Mouse (Mus musculus): ENCODE measurements at regions not wholly inside any gene's neighbourhood (a gene's known extent, or its start where the extent isn't known, plus 50 kb on each side); places are given as distances from the start of the nearest gene placed in this dataset.

GRCm38 (mm10) chr15:84616880-84617279 lies 52.5 kb upstream of the Prr5 start:
- DNase-seq (ENCODE audit: low spot score): peak; percentile 93

- DNase-seq (ENCODE audit: low spot score): peak; percentile 97
Observed at GRCm38 (mm10) chr15:84613536-84614527, 55.6 kb upstream of the Prr5 start.

GRCm38 (mm10) chr15:84612961-84613360 lies 55.3 kb upstream of the Rtl6 start:
- DNase-seq (ENCODE audit: low spot score): no peak

GRCm38 (mm10) chr15:84609825-84610442 lies 52.3 kb upstream of the Rtl6 start:
- DNase-seq (ENCODE audit: low spot score): no peak

GRCm38 (mm10) chr15:84609063-84609462 lies 51.4 kb upstream of the Rtl6 start:
- DNase-seq (ENCODE audit: low spot score): no peak
